Mouse (Mus musculus) natural killer cell, adult 2 months (primary cell): ENCODE data around the gene Tlk2.
"Not testable (repeated sequence)": the region's sequence is repeated elsewhere in the genome, so short reads cannot be mapped to it uniquely, and the experiment has no call there.

Experiments used
- DNase-seq, 2 experiments: peaks; one replicate each; pipeline ENCODE4 v3.0.0; 2022; ENCODE audit warnings: low spot score in 2 of 2

Tlk2 gene

GRCm38 (mm10) chr11:105178516-105178915 lies at the start of gene Tlk2:
Tlk2 (plus strand) TSS chr11:105178807.
- DNase-seq = no peak

- no peak for DNase-seq
Measured at GRCm38 (mm10) chr11:105135692-105136091, 42.9 kb upstream of the Tlk2 start.

GRCm38 (mm10) chr11:105137255-105137654 lies 41.4 kb upstream of the Tlk2 start:
- DNase-seq = not testable (repeated sequence)

- not testable (repeated sequence) for DNase-seq
Measured at GRCm38 (mm10) chr11:105140512-105140911, 38.1 kb upstream of the Tlk2 start.

GRCm38 (mm10) chr11:105141115-105141514 lies 37.5 kb upstream of the Tlk2 start:
- no peak for DNase-seq

- DNase-seq = no peak
Measured at GRCm38 (mm10) chr11:105143564-105143963, 35.0 kb upstream of the Tlk2 start.

- no peak for DNase-seq
Measured at GRCm38 (mm10) chr11:105144084-105144483, 34.5 kb upstream of the Tlk2 start.

- no peak for DNase-seq
Measured at GRCm38 (mm10) chr11:105144508-105145210, 33.9 kb upstream of the Tlk2 start.

GRCm38 (mm10) chr11:105145211-105145610 lies 33.4 kb upstream of the Tlk2 start:
- DNase-seq = no peak

- DNase-seq = no peak
Measured at GRCm38 (mm10) chr11:105146593-105146992, 32.0 kb upstream of the Tlk2 start, which contains the start of gene Gm10842. Gm10842 (plus strand) TSS chr11:105146893.

- DNase-seq = no peak
Measured at GRCm38 (mm10) chr11:105149353-105149752, 29.3 kb upstream of the Tlk2 start.

GRCm38 (mm10) chr11:105149766-105150165 lies 28.8 kb upstream of the Tlk2 start:
- no peak for DNase-seq

- no peak for DNase-seq
Measured at GRCm38 (mm10) chr11:105150691-105151090, 27.9 kb upstream of the Tlk2 start.

GRCm38 (mm10) chr11:105151226-105152016 lies 27.2 kb upstream of the Tlk2 start:
- DNase-seq = no peak

GRCm38 (mm10) chr11:105152017-105152300 lies 26.6 kb upstream of the Tlk2 start:
- no peak for DNase-seq

GRCm38 (mm10) chr11:105152357-105152899 lies 26.2 kb upstream of the Tlk2 start:
- no peak for DNase-seq

- DNase-seq = no peak
Measured at GRCm38 (mm10) chr11:105153068-105153833, 25.4 kb upstream of the Tlk2 start.

- no peak for DNase-seq
Measured at GRCm38 (mm10) chr11:105155915-105156314, 22.7 kb upstream of the Tlk2 start.

- DNase-seq = no peak
Measured at GRCm38 (mm10) chr11:105156748-105157267, 21.8 kb upstream of the Tlk2 start.

GRCm38 (mm10) chr11:105158047-105158446 lies 20.6 kb upstream of the Tlk2 start:
- DNase-seq = no peak

- no peak for DNase-seq
Measured at GRCm38 (mm10) chr11:105159673-105160360, 18.8 kb upstream of the Tlk2 start.
